Mouse (Mus musculus): Measurements from ENCODE around the gene Csf2rb.
"Not testable (repeated sequence)": the region's sequence is repeated elsewhere in the genome, so short reads cannot be mapped to it uniquely, and the experiment has no call there.

The Csf2rb gene

DNA sequence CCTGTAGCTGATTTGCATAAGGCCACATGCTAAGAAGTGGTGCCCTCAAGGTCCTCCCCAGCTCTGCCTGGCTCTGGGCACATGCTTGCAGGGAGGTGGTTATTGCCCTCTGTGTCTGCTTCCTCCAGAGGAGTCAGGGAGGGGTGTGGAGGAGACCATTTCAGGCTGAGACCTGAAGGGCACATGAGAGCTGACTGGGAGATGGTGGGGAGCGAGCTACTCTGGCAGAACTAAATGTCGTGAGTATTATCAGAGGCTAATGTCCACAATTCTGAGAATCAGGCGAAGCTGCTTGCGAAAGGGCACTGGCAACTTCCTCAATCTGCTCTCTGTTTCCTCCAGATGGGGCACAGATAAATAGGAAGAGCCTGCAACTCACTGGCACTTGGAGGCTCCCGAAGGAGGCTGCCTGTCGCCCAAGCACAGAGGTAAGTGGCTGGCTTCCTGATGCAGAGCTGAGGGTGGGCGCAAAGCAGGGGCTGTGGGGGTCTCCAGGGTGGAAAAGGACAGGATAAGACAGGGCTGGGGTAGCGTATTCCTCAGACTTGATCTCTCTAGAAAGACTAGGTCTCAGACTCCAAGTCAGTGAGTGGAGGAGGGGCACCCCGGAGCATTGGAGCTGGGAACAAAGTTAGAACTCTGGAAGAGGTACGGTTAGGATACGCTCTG, at the start of gene Csf2rb:
Gene Csf2rb (plus strand): TSS at position 82 of the 669 bp plus-strand sequence.
- DNase-seq (ENCODE audit: low spot score): no peak

DNA sequence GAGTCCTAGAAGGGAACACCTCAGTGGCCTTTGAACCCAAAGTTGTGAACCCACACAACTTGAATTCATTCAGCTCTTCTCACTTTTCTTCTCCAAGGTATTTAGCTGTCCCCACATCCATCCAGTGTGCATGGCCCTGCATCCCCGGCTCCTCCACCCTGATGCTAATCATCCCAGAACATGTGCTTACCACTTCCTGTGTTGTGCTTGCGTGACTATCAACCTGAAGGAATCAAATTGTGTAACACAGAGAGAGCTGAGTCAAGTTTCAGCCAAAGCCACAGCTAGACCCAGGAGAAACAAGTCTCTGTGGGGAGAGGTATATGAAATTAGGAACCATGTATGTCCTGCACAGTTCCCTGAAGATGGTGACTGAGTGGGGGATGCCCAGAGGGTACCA, 47.2 kb upstream of the Csf2rb start:
- DNase-seq (ENCODE audit: low spot score): no peak

DNA sequence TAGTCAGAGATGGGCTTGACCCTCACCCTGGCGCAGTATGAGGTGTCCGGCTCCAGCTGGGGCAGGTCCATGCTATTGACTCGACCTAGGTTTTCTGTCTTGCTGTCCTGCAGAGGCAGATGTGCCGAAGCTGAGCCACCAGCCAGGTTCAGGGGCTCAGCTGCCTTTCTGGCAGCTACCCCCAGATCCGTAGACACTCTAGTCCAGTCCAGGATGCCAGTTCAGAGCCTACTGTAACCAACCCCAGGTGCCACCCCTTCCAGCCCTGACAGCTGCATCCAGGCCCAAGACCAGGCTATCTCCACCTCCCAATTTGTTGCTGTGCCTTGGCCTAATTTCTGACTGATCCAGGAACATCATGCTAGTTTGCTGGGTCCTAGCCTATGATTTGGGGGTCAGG, 37.6 kb upstream of the Csf2rb start:
- DNase-seq (ENCODE audit: low spot score): no peak

DNA sequence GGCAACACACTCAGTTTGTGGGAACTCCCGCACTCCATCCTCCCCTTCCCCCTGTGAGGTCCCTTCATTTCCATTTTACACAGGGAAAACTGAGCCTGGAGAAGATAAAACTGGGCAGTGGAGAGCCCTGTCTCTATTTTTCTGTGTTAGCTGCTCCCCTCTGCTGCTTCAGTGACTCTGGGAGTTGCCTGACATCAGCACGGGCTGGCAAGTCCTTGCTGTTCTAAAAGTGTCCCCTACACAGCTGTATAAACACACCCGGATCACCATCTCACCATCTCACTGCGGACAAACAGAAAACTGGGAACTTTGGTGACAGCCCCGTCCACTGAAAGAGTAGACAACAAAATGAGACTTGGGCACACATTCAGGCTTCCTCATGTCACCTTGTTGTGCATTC, 35.8 kb upstream of the Csf2rb start:
- DNase-seq (ENCODE audit: low spot score): not testable (repeated sequence)

DNA sequence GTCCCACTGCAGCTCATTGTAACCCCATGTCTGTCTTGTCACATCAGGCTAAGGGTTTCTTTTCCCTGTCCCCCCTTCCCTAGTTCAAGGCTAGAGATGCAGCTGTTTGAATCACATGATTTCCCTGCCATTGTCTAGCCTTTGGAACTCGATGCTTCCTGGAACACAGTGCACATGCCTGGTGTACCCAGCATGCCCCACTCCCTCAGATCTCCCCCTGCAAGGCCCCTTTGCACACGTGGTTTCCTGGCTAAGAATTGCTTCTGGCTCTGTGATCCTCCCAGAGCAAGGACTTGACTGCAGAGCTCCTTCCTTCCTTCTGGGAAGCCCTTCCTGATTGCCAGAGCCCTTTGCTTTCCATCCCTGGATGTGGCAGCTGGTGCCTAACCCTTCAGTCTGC, 32.3 kb upstream of the Csf2rb start:
- DNase-seq (ENCODE audit: low spot score): not testable (repeated sequence)

DNA sequence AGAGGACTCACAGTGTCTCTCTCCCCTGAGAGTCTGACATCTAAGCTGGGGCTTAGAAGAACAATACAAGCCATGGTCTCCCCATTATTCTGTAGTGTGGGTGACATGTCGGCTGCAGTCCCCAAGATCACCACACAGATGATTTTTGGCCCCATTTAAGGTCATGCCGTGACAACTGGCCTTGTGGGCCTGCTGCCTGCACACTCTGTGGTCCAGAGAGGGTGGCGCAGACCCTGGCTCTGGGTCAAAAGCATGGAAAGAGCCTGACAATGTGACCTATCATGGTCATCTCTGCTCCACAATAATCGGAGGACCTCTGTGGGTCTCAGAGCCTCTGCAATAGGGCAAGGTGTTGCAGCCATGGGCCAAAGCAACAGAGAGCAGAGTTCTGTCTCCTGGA, 31.8 kb upstream of the Csf2rb start:
- DNase-seq (ENCODE audit: low spot score): no peak

DNA sequence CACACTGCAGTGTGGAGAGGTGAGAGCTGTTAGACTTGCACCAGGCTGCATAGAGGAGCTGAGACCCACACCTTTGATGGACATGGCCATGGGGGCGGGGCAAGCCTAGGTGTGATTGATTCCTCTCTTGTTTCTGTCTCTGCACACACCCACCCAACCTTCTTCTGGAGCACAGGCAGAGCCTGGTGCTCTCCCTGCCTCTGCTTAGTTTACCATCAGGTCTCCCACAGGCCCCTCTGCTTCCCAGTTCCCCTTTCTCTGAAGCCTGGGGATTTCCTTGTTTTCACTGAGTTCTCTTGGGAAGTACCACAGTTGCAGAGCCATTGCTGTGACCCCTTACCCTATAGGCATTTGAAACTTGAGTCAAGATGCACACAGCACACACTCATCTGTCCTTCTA, 27.0 kb upstream of the Csf2rb start:
- no peak for DNase-seq (ENCODE audit: low spot score)

DNA sequence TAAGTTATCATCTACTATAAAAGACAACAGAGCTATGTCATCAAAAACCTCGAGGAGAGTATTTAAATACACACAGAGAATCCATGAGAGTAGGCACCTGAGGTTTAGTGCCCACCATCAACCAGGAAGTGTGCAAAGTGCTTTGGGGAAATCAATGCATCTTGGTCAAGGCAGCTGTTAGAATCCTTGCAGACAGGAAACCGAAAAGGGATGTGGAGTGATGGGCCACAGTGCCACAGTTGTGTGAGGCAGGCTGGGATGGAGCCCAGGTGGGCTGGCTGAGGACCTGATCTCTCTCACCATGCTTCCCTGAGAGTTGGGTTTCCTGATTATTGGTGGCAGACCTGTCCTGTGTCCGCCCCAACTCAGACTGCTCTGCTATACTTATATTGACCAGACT, 25.9 kb upstream of the Csf2rb start:
- no peak for DNase-seq (ENCODE audit: low spot score)

DNA sequence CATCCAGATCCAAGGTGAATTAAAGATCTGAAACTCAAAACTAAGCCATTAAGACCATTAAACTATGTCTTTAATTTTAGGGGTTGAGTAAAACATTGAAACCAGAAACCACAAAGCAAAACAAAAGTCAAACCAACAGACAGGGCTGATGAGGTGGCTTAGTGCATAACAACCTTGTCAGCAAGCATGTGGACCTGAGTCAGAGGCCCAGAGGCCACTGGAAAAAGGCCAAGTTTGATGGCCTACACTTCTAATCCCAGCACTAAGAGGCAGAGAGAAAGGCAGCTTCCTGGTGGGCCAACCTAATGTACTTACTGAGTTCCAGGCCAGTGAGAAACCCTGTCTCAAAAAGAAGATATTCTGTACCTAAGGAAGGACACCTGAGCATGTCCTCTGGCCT, 24.8 kb upstream of the Csf2rb start:
- DNase-seq (ENCODE audit: low spot score): no peak

DNA sequence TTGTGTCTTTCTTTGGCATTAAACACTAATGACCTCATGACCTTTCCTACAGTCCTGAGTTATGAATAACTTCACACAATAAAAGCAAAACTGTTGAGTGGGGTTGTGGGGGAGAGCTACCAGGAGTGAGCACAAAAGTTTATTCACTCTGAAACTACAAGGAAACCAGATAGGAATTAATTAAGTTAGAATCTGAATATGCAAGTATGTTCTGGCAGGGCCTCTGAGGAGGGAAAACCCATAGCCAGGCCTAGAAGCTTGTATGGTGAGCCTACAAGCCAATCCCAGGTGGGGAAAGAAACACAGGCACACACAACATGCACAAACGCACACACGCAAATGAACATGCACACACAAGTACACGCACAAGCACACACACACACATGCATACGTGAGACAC, 22.8 kb upstream of the Csf2rb start:
- no peak for DNase-seq (ENCODE audit: low spot score)

DNA sequence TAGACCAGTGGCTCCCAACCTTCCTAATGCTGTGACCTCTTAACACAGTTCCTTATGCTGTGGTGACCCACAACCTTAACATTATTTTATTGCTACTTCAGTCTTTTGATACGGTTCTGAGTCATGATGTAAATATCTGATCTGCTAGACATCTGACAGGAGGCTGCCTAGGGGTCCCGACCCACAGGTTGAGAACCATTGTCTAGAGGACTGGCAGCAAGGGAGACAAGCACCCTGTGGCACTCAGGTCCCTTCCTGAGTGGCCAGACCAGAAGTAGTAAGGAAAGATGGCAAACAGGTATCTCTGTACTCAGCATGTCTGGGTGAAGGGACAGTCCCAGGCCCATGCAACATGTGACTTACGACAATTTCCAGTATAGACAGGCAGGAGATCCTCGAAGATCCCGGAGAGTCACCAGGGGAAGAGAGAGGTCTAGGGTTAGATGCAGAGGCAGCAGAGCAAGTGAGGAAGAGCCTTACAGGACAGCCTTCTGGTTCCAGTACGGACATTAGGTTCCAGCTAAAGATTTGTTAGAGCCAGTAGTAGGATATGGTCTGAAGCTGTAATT, 21.8 kb upstream of the Csf2rb start:
- no peak for DNase-seq (ENCODE audit: low spot score)

DNA sequence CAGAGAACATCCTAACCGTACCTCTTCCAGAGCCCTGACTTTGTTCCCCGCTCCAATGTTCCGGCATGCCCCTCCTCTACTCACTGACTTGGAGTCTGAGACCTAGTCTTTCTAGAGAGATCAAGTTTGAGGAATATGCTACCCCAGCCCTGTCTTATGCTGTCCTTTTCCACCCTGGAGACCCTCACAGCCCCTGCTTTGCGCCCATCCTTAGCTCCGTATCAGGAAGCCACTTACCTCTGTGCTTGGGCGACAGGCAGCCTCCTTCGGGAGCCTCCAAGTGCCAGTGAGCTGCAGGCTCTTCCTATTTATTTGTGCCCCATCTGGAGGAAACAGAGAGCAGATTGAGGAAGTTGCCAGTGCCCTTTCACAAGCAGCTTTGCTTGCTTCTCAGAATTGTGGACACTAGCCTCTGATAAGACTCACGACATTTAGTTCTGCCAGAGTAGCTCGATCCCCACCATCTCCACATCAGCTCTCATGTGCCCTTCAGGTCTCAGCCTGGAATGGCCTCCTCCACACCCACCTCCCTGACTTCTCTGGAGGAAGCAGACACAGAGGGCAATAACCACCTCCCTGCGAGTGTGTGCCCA, 20.1 kb upstream of the Csf2rb start, which contains the start of gene Csf2rb2:
Gene Csf2rb2 (minus strand): TSS at position 381 of the 593 bp plus-strand sequence.
- DNase-seq (ENCODE audit: low spot score): no peak

DNA sequence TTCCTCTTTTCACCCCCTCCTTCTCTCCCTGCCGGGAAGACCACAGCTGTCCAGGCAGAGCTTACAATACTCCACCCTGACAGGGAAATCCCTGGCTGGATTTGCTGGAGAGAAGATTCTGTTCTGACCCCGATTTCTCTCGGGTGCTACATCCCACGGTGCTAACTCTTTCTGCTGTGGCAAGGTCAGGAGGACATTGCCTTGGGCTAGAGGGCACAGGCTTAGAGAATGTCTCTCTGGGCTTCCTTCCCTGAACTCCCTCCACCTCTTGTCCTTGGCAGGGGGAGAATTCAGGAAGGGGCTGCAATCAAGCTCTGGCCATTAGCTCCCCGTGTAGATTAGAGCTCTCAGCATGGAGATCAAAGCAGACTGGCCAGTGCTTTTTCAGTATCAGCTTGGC, 15.7 kb upstream of the Csf2rb start:
- no peak for DNase-seq (ENCODE audit: low spot score)

DNA sequence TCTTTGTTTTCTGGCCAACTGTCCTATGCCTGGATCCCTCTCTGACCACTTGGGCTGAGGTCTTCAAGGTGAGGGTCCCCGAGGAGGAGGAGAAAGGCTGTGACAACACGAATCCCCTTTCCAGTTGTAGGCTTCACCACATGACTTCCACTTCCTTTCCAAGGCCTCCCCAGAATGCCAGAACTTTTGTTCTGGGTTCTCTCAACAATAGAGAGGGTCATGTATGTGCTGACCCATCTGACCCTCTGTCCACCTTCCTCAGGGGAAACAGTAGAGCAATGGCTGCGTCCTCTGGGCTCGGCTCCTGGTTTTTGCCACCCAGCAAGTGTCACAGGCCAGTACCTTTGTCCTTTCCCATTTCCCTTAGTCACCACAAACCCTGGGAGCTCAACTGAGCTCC, 14.6 kb upstream of the Csf2rb start:
- DNase-seq (ENCODE audit: low spot score): no peak

DNA sequence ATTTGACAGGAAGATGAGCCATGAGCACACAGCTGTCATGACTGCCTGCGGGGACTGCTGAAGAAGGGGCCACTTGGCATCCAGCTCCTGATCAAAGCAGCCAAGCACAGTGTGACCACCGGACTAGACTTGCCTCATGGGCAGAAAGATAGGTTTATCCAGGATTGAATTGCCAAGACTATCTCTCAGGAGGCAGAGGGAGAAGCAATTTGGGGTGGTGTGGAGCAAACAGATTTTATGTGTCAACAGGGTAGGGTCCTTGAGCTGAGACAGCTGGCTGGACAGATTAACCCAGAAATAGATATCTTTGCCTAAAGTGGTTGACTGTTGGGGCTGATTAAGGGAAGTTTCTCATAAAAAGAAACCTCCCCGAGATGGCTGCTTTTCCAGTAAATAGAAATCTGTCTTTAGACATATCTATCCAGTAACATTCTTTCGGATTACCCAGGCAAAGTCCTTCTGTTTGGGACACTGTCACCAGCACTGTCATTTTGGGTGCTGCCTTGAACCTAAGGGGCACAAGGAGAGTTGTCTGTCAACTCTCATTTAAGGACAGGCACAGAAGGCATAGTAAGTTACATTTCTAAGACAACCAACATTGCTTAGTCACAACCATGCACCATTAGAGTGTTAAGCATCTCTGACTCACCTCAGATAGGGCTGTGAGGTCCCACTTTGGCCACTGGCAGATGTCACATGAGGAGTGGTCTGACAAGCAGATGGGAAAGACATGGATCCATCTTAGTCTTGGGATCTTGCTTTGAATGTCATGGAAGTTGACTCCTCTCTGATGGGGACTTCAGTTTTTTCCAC, 12.9 kb upstream of the Csf2rb start:
- not testable (repeated sequence) for DNase-seq (ENCODE audit: low spot score)

DNA sequence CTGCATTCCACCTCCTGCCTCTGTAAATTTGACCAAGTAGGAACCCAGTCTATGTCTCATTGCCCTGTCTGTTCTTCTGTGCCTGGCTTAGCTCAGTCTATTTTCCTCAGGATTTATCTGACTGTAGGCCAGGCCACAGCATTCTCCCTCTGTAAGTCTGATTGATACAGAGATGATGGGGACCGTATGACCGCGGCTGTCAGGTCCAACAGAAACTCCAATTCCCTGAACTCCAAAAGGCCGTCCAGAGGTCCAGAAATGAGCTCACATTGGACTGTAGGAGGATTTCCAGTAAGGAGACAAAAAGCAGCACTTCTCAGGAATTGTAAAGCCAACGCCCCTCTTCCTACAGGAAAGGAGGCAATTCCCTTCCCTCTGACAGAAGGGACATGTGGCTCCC, 11.9 kb upstream of the Csf2rb start:
- DNase-seq (ENCODE audit: low spot score): not testable (repeated sequence)

DNA sequence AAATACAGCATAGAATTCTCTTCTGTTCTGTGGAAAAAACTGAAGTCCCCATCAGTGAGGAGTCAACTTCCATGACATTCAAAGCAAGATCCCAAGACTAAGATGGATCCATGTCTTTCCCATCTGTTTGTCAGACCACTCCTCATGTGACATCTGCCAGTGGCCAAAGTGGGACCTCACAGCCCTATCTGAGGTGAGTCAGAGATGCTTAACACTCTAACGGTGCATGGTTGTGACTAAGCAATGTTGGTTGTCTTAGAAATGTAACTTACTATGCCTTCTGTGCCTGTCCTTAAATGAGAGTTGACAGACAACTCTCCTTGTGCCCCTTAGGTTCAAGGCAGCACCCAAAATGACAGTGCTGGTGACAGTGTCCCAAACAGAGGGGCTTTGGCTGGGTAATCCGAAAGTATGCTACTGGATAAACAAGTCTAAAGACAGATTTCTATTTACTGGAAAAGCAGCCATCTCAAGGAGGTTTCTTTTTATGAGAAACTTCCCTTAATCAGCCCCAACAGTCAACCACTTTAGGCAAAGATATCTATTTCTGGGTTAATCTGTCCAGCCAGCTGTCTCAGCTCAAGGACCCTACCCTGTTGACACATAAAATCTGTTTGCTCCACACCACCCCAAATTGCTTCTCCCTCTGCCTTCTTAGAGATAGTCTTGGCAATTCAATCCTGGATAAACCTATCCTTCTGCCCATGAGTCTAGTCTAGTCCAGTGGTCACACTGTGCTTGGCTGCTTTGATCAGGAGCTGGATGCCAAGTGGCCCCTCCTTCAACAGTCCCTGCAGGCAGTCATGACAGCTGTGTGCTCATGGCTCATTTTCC, 7.0 kb upstream of the Csf2rb start:
- DNase-seq (ENCODE audit: low spot score): not testable (repeated sequence)

DNA sequence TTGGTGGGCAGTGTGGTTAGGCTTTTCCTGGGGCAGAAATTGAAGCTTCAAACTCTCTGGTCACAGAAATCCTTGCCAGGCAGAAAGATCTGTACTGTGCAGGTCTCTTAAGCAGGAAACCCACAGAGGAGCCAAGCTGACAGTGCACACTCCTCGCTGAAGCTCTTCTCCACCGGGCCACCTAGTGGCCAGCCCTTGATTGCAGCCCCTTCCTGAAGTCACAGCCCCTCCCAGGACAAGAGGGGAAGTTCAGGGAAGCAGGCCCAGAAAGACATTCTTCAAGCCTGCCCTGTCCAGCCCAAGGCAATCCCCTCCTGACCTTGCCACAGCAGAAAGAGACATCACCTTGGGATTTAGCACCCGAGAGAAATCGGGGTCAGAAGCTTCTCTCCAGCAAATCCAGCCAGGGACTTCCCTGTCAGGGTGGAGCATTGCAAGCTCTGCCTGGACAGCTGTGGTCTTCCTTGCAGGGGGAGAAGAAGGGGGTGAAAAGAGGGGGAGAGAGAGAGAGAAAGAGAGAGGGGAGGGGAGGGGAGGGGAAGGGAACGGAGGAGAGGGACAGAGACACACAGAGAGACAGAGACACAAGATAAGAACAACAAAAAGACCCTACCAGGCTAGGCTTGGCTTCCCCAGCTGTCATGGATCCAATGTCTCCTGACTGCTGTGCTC, 4.6 kb upstream of the Csf2rb start:
- peak; percentile 36 for DNase-seq (ENCODE audit: low spot score)

DNA sequence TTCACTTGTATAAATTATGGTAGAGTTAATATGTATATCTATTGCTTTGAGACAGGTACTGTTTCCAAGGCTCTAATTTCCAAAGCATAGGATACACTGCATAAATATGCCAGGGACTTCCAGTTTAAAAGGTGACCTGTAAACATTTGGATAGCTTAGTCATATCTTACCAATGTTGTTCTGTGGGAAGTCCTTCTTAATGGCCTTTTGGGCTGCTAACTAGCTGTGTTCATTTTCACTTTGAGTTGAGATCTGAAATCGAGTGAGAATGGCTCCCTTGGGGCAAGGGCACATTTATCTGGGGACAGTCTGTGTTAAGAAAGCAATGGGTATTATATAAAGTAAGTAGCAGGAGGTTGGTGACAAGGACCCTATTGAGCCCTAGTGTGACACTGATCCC, 2.2 kb upstream of the Csf2rb start:
- DNase-seq (ENCODE audit: low spot score): no peak

DNA sequence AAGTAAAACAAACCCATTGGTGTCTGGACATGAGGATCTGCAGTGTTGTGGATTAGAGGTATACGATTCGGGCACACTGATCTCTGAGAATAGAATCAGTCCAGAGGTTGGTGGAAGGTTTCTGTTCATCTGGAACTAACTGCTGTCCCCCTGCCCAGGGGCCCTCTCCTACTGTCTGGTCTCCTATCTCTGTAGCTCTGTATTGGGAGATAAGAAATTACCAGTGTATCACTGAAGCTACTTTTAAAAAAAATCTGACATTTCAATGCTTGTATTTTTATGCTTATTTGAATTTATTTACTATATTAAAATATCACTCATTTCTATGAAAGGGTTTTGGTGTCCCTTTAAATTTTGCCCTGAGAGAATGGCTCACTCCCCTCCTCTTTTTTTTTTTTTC, 1.3 kb upstream of the Csf2rb start:
- DNase-seq (ENCODE audit: low spot score): no peak

DNA sequence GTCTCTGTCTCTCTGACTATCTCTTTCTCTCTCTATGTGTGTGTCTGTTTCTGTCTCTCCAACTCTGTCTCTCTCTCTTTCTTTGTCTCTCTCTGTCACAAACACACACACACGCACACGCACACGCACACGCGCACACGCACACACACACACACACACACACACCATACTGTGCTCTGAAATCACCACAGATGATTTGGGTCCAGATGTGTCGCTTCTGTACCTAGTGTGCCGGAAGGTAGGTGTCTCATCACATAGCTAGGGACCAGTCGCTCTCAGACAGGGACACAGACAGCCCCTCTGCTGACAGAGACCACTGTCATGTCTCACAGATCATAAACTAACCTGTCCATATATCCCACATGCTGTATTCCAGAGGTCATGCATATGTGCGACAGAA, 1.2 kb downstream of the Csf2rb start:
- no peak for DNase-seq (ENCODE audit: low spot score)

Data from ovary, adult 18-20 months (tissue).